Mouse (Mus musculus) left cerebral cortex, postnatal 36 days (tissue): ENCODE data around the gene Fam155a. TPM values are rescaled to one million over a fixed set of nuclear protein-coding genes. Genes with fewer than 3 reads are reported as not detected.

Source experiments
- DNase-seq, 2 experiments: peaks; one replicate each; pipeline ENCODE4 v3.0.0; 2021 to 2022; ENCODE audit warnings: low spot score in 2 of 2, mixed read lengths in 1 of 2
- intact Hi-C: fragments of 180-260 bp; cut with DNase I; formaldehyde crosslinking; loops from one replicate; pipeline ENCODE4 v1.15.1; 2025
- total RNA-seq, 2 experiments: library from RNA; stranded (reverse); gene quantifications; 2 replicates each; pipeline ENCODE4 v1.2.3; 2021

Fam155a gene
- total RNA-seq, 2 experiments from 2014 or later: 117 to 124 TPM

DNA sequence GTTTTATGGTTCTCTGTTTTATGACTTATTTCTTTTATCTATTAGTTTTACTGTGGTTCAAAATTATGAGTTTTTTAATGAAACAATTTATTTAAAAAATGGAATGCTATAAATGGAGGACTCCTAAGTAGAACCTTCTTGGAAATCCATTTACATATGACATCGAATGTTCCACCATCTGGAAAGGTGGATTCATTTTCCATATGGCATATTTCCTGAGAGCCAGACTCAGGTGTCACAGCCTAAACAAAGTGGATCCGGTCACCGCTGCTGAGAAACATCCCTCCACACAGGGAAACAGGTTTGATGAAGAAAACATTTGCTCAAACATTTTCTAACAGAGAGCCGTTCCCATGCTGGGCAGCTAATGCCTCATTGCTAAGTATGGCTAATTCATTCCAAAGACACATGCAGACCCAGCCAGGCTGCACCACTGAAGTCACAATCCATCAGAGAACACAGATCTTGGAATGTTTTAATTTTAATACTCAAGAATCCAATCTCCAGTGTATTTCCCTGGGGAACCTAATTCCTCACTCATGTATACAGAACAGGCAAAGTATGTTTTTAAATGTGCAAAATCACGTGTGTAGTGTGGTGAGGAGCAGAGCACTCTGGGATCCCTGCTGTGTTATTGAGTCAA, 235.1 kb downstream of the Fam155a start:
- intact Hi-C loops: no loop called here
- DNase-seq: no peak

DNA sequence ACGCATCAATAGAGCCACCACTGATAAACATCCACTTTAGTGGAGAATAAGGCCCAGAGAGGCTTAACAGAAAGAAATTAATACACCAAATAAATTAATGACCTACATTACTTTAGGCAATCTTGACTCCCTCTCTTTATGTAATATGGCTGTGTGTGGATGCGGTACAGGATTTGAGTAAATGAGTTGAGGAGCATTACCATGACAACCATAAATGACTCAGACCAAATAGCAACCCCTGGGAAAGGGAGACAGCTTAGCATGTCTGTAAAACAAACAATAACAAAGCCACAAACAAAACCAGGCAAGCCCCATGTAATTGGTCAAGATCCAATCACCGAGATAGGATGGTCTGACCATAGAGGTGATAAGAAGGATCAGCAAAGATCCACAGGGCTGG, 244.4 kb downstream of the Fam155a start:
- DNase-seq: no peak
- intact Hi-C loops: no loop called here

DNA sequence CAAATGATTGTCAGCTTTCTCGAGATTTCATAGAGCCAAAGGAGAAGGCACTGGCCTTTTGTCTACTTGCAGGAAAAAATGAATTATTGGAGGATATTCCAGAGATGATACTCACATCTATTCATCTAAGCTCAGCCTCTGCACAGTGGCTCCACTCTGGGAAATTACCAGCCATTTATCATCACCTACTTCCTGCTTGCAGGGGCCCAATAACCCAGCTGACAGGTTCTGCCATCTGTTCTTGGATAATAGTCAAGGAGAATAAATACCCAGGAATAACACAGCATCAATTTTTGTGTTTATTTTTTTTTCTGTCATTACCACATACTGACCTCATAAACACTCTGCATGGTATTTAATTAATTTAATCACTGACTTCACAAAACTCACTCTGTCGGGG, 249.4 kb downstream of the Fam155a start:
- intact Hi-C loops: no loop called here
- DNase-seq: no peak

DNA sequence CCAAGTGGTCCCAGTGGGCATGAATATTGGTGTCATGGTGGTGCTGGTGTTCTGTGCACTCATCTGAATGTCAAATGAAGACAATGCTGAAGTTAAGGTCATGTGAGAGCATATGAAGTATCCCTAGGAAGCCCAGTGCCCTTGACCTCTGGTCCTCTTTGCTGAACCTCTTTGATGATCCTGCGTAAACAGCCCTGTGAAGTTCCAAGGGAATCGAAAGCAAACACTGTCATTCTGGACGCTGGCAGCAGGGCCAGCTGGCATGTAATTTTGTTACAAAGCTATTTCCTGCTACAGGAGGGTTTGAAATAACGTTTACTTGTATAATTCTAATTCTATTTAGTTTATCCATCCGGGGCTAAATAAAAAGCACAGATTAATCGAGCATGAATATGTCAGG, 270.2 kb downstream of the Fam155a start:
- intact Hi-C loops: no loop called here
- DNase-seq: no peak

DNA sequence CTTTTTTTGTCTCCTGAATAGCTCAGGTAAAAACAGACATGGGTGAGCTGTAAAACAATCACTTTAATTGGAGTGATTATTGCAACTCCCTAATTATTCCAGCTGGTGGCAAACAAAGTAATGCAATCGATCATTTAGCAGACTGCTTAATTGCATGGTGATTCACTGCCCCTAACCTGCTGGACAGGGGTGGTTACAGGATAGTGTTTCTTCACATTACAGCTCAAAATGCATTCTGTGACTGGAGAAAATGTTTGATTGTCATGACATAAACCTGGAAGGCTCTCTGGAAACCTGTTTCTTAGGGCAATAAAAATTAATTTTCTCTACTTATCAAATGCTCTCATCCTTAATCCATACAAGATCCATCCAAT, 276.7 kb downstream of the Fam155a start:
- intact Hi-C loops: no loop called here

DNA sequence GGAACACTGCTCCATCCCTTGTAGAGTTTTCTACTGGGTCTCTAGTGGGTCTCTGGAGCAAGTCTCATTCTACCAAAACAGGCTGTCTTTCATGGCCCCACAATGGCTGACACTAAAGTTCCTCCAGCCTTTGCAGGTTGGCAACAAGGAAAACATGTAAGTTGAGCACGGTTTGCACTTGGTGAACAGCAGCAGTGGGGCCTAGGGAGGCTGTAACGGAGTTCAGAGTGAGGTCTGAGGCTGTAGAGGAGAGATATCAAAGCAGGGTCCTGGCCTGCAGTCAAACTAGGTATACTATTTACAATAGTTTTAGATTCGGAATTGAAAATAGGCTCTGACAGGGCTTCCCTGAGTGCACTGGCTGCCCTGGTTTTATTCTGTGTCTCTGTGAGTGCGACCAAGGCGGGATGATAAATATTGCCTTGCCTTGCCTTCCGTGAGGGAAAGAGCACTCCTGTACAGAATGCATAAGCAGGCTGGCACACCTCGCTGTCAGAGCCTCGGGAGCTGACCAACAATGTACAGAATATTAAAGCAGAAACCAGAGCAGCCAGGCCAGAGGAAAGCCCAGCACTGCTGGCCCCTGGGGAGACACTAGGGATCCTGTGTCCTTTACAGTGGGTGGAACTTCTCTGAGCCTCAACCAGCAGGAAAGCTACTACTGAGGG, 277.3 kb downstream of the Fam155a start:
- intact Hi-C loops: no loop called here
- DNase-seq: no peak

More for the DNA sequence above, 276.7 kb downstream of the Fam155a start:
- no peak for DNase-seq

- intact Hi-C loops: no loop called here
- no peak for DNase-seq
Observed at GRCm38 (mm10) chr8:9482565-9482964, 288.4 kb downstream of the Fam155a start.

DNA sequence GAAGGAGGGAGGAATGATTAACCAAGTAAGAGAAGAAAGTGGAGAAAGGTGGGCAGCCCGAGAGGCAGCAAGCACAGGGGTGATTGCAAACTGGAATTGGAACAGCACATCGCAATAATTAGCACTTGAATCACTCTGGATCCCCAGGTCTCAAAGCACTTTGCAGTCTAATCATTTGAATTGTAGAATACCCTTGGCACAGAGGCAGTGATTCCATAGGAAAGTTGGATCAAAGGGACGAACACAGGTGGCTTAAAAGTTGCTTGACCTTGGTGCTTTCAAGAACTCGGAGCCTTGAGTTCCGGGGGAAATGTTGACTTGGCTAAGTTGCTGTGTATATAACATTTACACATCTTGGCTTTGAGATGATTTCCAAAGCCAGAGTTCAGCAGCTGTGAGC, 299.7 kb downstream of the Fam155a start:
- intact Hi-C loops: no loop called here
- no peak for DNase-seq

- intact Hi-C loops: no loop called here
- DNase-seq: no peak
Observed at GRCm38 (mm10) chr8:9470114-9470513, 300.8 kb downstream of the Fam155a start.

DNA sequence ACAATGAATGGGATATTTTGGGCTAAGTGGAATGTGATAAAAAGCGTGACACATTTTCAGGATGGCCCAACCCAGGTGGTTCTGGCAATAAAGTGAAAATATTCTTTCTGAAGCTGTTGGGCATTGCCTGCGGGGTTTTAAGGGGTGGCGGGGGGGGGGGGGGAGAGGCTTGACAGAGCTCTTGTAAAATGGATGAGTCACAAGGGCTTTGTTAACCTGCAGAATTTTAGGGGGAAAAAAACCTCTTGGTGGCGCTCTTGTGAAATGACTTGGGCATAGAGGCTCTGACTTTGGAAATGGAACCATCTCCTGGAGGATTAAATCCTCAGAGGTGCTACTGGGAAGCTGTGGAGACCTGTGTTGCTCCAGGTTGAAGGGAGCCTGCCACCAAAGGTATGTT, 309.9 kb downstream of the Fam155a start:
- DNase-seq: no peak
- intact Hi-C loops: no loop called here

DNA sequence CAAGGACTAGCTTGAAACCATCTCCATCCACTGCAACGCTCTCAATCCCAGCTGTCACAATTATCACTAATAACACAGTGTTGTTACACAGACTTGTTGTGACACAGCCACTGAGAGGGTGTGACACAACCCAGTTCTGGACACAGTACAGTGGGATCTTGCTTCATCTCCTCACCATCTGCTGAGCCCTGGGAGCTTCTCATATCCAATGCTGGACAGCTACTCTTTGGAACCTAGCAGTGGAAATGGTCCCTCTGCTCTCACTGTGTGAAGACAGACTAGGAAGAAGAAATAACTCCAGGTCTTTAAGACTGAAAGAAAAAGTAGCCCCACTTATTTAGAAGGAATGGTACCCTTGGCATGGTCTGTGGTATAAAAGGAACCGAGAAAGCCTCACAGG, 310.3 kb downstream of the Fam155a start:
- no peak for DNase-seq
- intact Hi-C loops: no loop called here

- intact Hi-C loops: no loop called here
- no peak for DNase-seq
Observed at GRCm38 (mm10) chr8:9458614-9459013, 312.3 kb downstream of the Fam155a start.

DNA sequence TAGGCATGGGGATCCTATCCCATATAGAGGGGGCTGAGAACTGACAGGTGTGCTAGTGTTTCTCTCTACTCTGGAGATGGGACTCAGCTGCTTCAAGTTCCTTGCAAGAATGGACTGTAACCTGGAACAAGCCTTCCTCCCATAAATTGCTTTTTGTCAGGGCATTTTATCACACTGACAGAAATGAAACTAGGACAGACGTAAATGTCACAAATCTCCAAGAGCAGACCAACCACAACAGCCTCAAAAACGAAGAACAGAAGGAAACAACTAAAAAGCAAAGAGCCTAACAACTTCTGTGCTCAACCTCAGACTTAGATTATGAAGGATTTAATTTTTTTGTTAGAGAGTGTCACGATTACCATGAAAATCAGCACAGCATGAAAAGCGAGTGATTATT, 315.8 kb downstream of the Fam155a start:
- no peak for DNase-seq
- intact Hi-C loops: no loop called here

- intact Hi-C loops: no loop called here
- no peak for DNase-seq
Observed at GRCm38 (mm10) chr8:9453742-9454141, 317.2 kb downstream of the Fam155a start.

- intact Hi-C loops: no loop called here
- DNase-seq: no peak
Observed at GRCm38 (mm10) chr8:9451543-9451942, 319.4 kb downstream of the Fam155a start.

- DNase-seq: no peak
- intact Hi-C loops: no loop called here
Observed at GRCm38 (mm10) chr8:9448613-9449012, 322.3 kb downstream of the Fam155a start.

DNA sequence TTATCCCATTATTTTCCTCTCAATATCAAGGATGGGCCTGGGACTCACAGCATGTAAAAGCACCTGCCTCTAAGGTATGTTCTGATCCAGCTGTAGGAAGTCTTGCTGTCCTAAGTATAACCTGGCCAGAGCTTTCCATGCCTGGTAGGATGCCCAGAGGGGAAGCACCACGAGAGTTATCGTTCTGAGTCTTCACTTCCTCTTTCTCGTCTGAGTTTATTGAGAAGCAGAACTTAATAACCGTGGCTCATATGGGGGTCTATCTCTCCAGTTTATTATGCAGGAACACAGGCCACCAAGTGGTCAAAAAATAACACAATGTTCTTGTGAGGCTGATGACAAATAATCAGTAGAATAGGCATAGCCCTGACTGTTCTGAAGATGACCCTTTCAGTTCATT, 333.1 kb downstream of the Fam155a start:
- DNase-seq: no peak
- intact Hi-C loops: no loop called here

- intact Hi-C loops: no loop called here
- no peak for DNase-seq
Observed at GRCm38 (mm10) chr8:9435501-9435900, 335.5 kb downstream of the Fam155a start.

GRCm38 (mm10) chr8:9432635-9433372, 338.2 kb downstream of the Fam155a start:
- DNase-seq: no peak
- intact Hi-C loops: no loop called here

DNA sequence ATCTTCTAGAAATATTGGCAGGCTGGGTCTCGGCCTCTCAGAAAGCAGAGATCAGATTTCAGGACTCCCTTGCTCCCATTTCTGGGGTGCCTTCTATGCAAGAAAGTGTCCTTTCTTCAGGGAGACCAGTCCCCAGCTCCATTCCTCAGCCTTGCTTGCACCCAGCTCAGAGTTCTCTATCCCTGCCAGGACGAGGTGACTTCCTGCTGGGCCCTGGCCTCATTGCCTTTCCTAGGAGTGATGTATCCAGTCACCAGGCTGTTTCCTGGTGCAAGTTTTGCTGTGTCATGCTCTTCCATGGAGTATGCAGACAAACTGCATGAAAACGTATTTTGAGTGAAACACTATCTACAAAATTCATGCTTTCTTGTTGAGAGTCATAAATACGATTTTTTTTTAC, 342.1 kb downstream of the Fam155a start:
- intact Hi-C loops: no loop called here
- no peak for DNase-seq

GRCm38 (mm10) chr8:9424069-9424468, 346.9 kb downstream of the Fam155a start:
- DNase-seq: no peak
- intact Hi-C loops: no loop called here
